ENCODE assay signal across 13 mouse cellular contexts in genomic region chr10:111178024-111178423, GRCm38 (mm10). TPM values are rescaled to one million over a fixed set of nuclear protein-coding genes. Genes with fewer than 3 reads are reported as not detected.
DNase-seq lines count a peak whose midpoint lies in the region; ATAC-seq lines count a peak whose summit lies in the region.
"Had no signal": no experiment of that assay in that cellular context is flagged by ENCODE, and none has a peak within 500 bp of the region (broad histone marks: within the 10 kb centered on the region; RNA-seq: fewer than 3 reads in every experiment).

No protein-coding gene starts in this region.

- no peak overlapping the region for H3K4me3 ChIP-seq in heart, embryonic 16.5 days (ENCODE audit: low read length)
- H3K4me3 ChIP-seq: limb, embryonic 13.5 days; midbrain, embryonic 15.5 days; neural tube, embryonic 13.5 days had no signal

- H3K27me3 ChIP-seq in heart, embryonic 16.5 days (ENCODE audit: control insufficient read depth, insufficient read depth, low read length) = no peaks in the 10 kb centered on the region
- H3K27me3 ChIP-seq in splenic B cell, adult 2 months (ENCODE audit: control insufficient read depth, insufficient read depth, low read length, poor library complexity, severe bottlenecking) = no peaks in the 10 kb centered on the region
- H3K27me3 ChIP-seq: limb, embryonic 13.5 days; midbrain, embryonic 15.5 days; neural tube, embryonic 13.5 days had no signal

- H3K27ac ChIP-seq in heart, embryonic 16.5 days (ENCODE audit: low read length) = 0 out of 2 replicates have a peak overlapping the region, but pooled peaks have one; percentile 2
- H3K27ac ChIP-seq: limb, embryonic 13.5 days; midbrain, embryonic 15.5 days; neural tube, embryonic 13.5 days had no signal

- no peak overlapping the region for H3K9ac ChIP-seq in heart, embryonic 16.5 days (ENCODE audit: low read length)
- H3K9ac ChIP-seq: limb, embryonic 13.5 days; midbrain, embryonic 15.5 days; neural tube, embryonic 13.5 days had no signal

- H3K9me3 ChIP-seq in heart, embryonic 16.5 days (replicated peaks; ENCODE audit: control insufficient read depth, low read length) = no peaks in the 10 kb centered on the region
- H3K9me3 ChIP-seq: limb, embryonic 13.5 days; midbrain, embryonic 15.5 days; neural tube, embryonic 13.5 days had no signal

- no peak for DNase-seq in heart, postnatal 25 days (ENCODE audit: low spot score)
- DNase-seq in left cerebral cortex, postnatal 25 days (ENCODE audit: low spot score in 2 of 2) = peak; percentile 59 to 91
- DNase-seq in splenic B cell, adult 2 months (ENCODE audit: low read depth, low spot score) = peak; percentile 40
- DNase-seq in cerebellum, adult 8-10 months = no peak
- DNase-seq: heart, postnatal 4 days; kidney, postnatal 4 days had no signal

- ATAC-seq in heart, embryonic 16.5 days (replicated peaks; ENCODE audit: extremely low read depth, insufficient read depth, low FRiP score) = no peak
- peak; percentile 83 for ATAC-seq in frontal cortex, adult (ENCODE audit: low TSS enrichment)
- ATAC-seq in activated CD4-positive, CD25-positive, alpha-beta regulatory T cell, adult 4 months = no peak
- ATAC-seq: CD4-positive, CD25-positive, alpha-beta regulatory T cell, adult 4 months; midbrain, embryonic 15.5 days had no signal

- H3K4me2 ChIP-seq in heart, embryonic 16.5 days (ENCODE audit: low read depth, low read length) = no peak overlapping the region
- H3K4me2 ChIP-seq: limb, embryonic 13.5 days; midbrain, embryonic 15.5 days; neural tube, embryonic 13.5 days had no signal

- WGBS in heart, embryonic 16.5 days = 59% methylated on average over 7 of the region's 7 CpGs

- H3K4me1 ChIP-seq in heart, embryonic 16.5 days (ENCODE audit: control insufficient read depth, insufficient read depth, low read length) = peaks cover 61% of the 10 kb centered on the region
- H3K4me1 ChIP-seq: midbrain, embryonic 15.5 days had no signal

- intact Hi-C loops in heart, postnatal 25 days (cut with DNase I) = no loop called here
- intact Hi-C loops in left cerebral cortex, postnatal 25 days (cut with DNase I) = loop anchor here (1.0 kb wide), 1 partner anchor 12 kb away; no protein-coding TSS in a partner anchor

- H3K36me3 ChIP-seq in heart, embryonic 16.5 days (ENCODE audit: control insufficient read depth, insufficient read depth) = no peaks in the 10 kb centered on the region
- no peaks in the 10 kb centered on the region for H3K36me3 ChIP-seq in splenic B cell, adult 2 months (ENCODE audit: control insufficient read depth, insufficient read depth, low read length, poor library complexity, severe bottlenecking)
- H3K36me3 ChIP-seq: limb, embryonic 13.5 days; midbrain, embryonic 15.5 days; neural tube, embryonic 13.5 days had no signal

RNA-seq across cellular contexts. Expression of gene Osbpl8, which starts 13.5 kb away (rescaled TPM):
- 28.8 and 30.2 TPM in 2 replicates for polyA plus RNA-seq in heart, embryonic 16.5 days (2015; fragmentation: Nextera tagmentation; extraction: Ambion mirVana)
- total RNA-seq in heart, postnatal 25 days (2021) = 10 to 100 TPM; 68.3 to 69.5 TPM
- 10 to 100 TPM; 90.9 to 98.6 TPM for total RNA-seq in left cerebral cortex, postnatal 25 days (2021)
- polyA plus RNA-seq in activated CD4-positive, CD25-positive, alpha-beta regulatory T cell, adult 4 months (2017; shearing (Covaris generic)) = 10 to 100 TPM; 12.0 to 16.7 TPM

Comparison
In these comparisons a context has a peak if more than half of its experiments do, and no peak if none do; other contexts are left out.
1. DNase-seq: peak in left cerebral cortex, postnatal 25 days (2 of 2) and splenic B cell, adult 2 months (single experiment); none in heart, postnatal 25 days (single experiment) and cerebellum, adult 8-10 months (single experiment).